In the genomic region with DNA sequence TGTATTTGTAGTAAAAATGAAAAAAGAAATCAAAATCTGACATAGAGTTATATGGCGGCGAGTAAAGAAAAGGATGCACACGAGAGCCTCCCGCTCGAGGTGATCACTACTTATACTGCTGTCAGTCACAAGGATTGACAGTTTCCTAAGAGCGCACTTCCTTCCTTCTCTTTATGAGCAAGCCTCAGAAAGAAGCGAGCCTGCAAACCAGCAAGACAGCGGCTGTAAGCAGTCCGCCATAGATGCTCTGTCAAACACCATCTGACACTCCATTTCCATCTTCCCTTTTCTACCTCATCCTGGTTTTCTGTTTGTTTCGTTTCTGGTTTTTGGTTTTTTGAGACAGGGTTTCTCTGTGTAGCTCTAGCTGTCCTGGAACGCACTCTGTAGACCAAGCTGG, we compare ENCODE assay signal across 20 mouse cellular contexts.
DNase-seq lines count a peak whose midpoint lies in the region; ATAC-seq lines count a peak whose summit lies in the region.
"Had no signal": no experiment of that assay in that cellular context is flagged by ENCODE, and none has a peak within 500 bp of the region (broad histone marks: within the 10 kb centered on the region; RNA-seq: fewer than 3 reads in every experiment).

No protein-coding gene starts in this region.

- DNase-seq in layer of hippocampus, adult 9-11 months = peak; percentile 30
- DNase-seq in layer of hippocampus, postnatal 36 days = no peak
- peak; percentile 18 for DNase-seq in thymus, postnatal 0 days (ENCODE audit: low spot score)
- no peak for DNase-seq in thymus, postnatal 25 days
- no peak for DNase-seq in B cell, adult 2 months
- DNase-seq in layer of hippocampus, adult 8-10 months (ENCODE audit: low spot score in 2 of 2) = no peak
- DNase-seq: adrenal gland, postnatal 14 days; cerebellum, adult 2 months; cerebellum, postnatal 14 days; gastrocnemius, postnatal 25 days; heart, adult 18-20 months; heart, postnatal 10 days; kidney, adult 18-20 months; kidney, postnatal 25 days; thymus, adult 18-20 months; thymus, postnatal 4 days had no signal

- peak; percentile 75 for ATAC-seq in megakaryocyte progenitor cell, adult 5-6 weeks (replicated peaks; ENCODE audit: poor library complexity)
- ATAC-seq: forebrain, embryonic 13.5 days; midbrain, embryonic 16.5 days; Patski had no signal

Comparison
In these comparisons a context has a peak if more than half of its experiments do, and no peak if none do; other contexts are left out.
1. DNase-seq: peak in layer of hippocampus, adult 9-11 months (single experiment) and thymus, postnatal 0 days (single experiment); none in layer of hippocampus, postnatal 36 days (0 of 2), thymus, postnatal 25 days (single experiment), B cell, adult 2 months (0 of 2) and layer of hippocampus, adult 8-10 months (0 of 2).